Mouse (Mus musculus) limb, embryonic 13.5 days (tissue): Measurements from ENCODE around the gene Setd1a. TPM values are rescaled to one million over a fixed set of nuclear protein-coding genes. Genes with fewer than 3 reads are reported as not detected.
"Not testable (repeated sequence)": the region's sequence is repeated elsewhere in the genome, so short reads cannot be mapped to it uniquely, and the experiment has no call there.

ENCODE experiments used
- ATAC-seq: fragments of 200-750 bp; cut with Nextera tagmentation; 2 replicates; pipeline ENCODE4 v1.8.0; 2017; ENCODE audit warnings: low read depth, moderate number of reproducible peaks, moderate TSS enrichment; ENCODE audit not compliant: low FRiP score
- H3K27ac ChIP-seq: fragments of 300-500 bp; sonication (generic); 2 replicates; pipeline ENCODE4 v1.5.1; 2015; ENCODE audit warnings: inconsistent platforms, mild to moderate bottlenecking, moderate library complexity
- H3K27me3 ChIP-seq: fragments of 300-500 bp; sonication (generic); 2 replicates; pipeline ENCODE4 v1.6.1; 2015; ENCODE audit warnings: mild to moderate bottlenecking, inconsistent platforms
- H3K36me3 ChIP-seq: fragments of 300-500 bp; sonication (generic); 2 replicates; pipeline ENCODE4 v1.6.1; 2015; ENCODE audit warnings: inconsistent platforms, mild to moderate bottlenecking, moderate library complexity
- H3K4me1 ChIP-seq: fragments of 300-500 bp; sonication (generic); 2 replicates; pipeline ENCODE4 v1.6.1; 2015; ENCODE audit warnings: inconsistent platforms
- H3K4me2 ChIP-seq: fragments of 300-500 bp; sonication (generic); replicated peaks from 2 replicates; pipeline ENCODE4 v1.6.1; 2015; ENCODE audit warnings: inconsistent platforms, mild to moderate bottlenecking, moderate library complexity
- H3K4me3 ChIP-seq: fragments of 300-500 bp; sonication (generic); 2 replicates; pipeline ENCODE4 v1.5.1; 2015; ENCODE audit warnings: moderate library complexity, mild to moderate bottlenecking, inconsistent platforms
- H3K9ac ChIP-seq: fragments of 300-500 bp; sonication (generic); 2 replicates; pipeline ENCODE4 v1.6.1; 2015; ENCODE audit warnings: mild to moderate bottlenecking, inconsistent platforms
- H3K9me3 ChIP-seq: fragments of 300-500 bp; sonication (generic); 2 replicates; pipeline ENCODE4 v1.6.1; 2016; ENCODE audit warnings: inconsistent platforms
- WGBS: fragments of 180-500 bp; shearing (Covaris S2); methylation state at CpG from one replicate; pipeline ENCODE4 v1.1.7; 2015; 5-methylcytosine and 5-hydroxymethylcytosine counted together
- polyA plus RNA-seq: library from polyadenylated mRNA; unstranded; fragments of >200 nt; fragmentation: Nextera tagmentation; extraction: Ambion mirVana; gene quantifications from 2 replicates; pipeline ENCODE4 v1.2.1, GENCODE M21; 2015

The Setd1a gene
- polyA plus RNA-seq, 1 experiment from 2014 or later: 30.8 TPM

DNA sequence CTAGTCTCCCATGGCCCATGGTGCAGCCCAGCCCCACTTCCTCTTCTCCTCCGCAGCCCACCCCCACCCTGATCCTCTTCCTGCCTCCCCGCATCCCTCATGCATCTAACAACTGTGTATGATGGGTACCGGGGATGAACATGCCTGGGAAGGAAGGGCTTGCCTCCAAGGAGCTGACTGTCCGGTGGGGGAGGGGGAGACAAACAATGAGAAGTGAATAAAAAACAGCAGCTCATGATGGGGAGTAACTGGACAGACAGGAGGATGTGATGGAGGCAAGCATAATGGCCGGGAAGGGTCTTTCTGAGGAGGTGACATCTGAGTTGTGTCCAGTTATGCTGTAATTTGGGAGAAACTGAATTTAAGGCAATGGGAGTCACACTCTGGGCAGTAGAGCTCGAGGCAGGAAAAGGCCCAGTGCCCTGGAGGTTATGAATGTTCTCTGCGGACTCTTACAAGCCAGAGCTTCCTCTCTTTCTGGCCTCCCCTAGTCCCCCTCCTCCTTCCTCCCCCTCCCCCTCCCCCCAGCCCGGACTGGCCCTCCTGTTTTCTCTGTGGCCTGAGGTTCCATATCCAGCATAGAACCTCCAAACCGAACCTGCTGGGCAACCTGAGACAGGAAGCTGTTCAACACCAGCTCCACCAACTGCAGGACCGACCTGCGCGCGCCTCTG lies 44.5 kb downstream of the Setd1a start:
- Histone ChIP-seq H3K4me2 (no peak overlapping the region), H3K4me1 (peaks cover 28% of the 10 kb centered on the region), H3K4me3 (no peak overlapping the region), H3K27me3 (no peaks in the 10 kb centered on the region), H3K27ac (no peak overlapping the region; the same call in 1 of the 2 replicates), H3K9me3 (no peaks in the 10 kb centered on the region), H3K36me3 (peaks cover 7% of the 10 kb centered on the region), H3K9ac (no peak overlapping the region)
- ATAC-seq: no peak
- WGBS: 60% methylated on average over 13 of the region's 13 CpGs

- Histone ChIP-seq H3K27me3 (no peaks in the 10 kb centered on the region), H3K4me1 (peaks cover 25% of the 10 kb centered on the region), H3K9ac (no peak overlapping the region), H3K36me3 (peaks cover 6% of the 10 kb centered on the region), H3K27ac (no peak overlapping the region), H3K4me3 (no peak overlapping the region), H3K9me3 (no peaks in the 10 kb centered on the region), H3K4me2 (peak overlapping the region; percentile 82)
- no peak for ATAC-seq
- WGBS: 80% methylated on average over 3 of the region's 3 CpGs
Measured at GRCm38 (mm10) chr7:127822494-127822893, 46.0 kb downstream of the Setd1a start.

DNA sequence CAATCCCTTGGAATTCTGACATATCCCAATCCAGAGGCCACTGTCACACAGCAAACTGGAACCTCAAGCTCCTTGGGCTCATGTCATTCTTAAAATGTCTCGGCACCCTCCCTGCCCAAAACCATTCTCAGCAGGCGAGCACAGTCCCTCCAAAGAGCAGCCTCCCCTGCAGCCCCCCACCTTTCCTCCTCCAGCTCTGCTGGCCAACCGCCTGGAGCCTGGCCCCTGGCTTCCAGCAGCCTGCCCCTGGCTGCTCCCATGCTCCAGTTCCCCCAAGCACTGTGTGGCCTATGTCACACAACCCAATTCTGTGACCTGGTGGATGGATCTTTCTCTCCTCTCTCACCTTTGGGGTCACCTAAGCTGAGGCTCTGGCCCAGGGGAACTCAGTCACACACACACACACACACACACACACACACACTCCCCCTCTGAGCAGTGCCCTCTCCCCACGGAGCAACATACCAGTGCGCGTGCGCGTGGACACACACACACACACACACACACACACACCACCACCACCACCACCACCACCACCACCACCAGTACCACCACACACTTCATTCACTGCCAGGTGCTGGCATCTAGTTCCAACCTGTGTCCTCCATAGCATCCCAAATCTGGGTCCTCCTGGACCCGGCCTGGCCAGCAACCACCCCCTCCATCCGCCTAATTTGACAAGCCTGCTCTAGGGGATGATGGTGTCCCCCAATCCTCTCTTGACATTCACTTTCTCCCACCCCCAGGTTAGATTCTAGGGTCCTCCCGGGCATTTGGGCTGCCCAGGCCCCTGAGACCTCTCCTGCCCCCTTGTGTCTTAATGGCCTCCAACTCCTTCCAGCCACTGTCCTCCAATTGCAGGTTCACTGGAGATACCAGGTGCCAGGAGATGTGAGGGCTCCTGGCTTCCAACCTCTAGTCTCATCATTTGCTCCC lies 47.0 kb downstream of the Setd1a start:
- H3K4me2 ChIP-seq: peak overlapping the region; percentile 82
- ATAC-seq: peak; percentile 16; the same call in 1 of the 2 replicates
- H3K9me3 ChIP-seq: no peaks in the 10 kb centered on the region
- H3K9ac ChIP-seq: peak overlapping the region; percentile 81
- H3K27ac ChIP-seq: peak overlapping the region; percentile 77; the same call in 1 of the 2 replicates
- no peaks in the 10 kb centered on the region for H3K36me3 ChIP-seq
- H3K27me3 ChIP-seq: no peaks in the 10 kb centered on the region
- peak overlapping the region; percentile 71 for H3K4me3 ChIP-seq
- 60% methylated on average over 11 of the region's 11 CpGs for WGBS
- H3K4me1 ChIP-seq: peaks cover 25% of the 10 kb centered on the region

GRCm38 (mm10) chr7:127824176-127824871 lies 47.9 kb downstream of the Setd1a start, which contains the start of the genes Stx4a and Stx1b:
Gene Stx4a (plus strand): TSS chr7:127824294.
Gene Stx1b (minus strand): TSS chr7:127824549.
- 3% methylated on average over 29 of the region's 38 CpGs for WGBS
- no peaks in the 10 kb centered on the region for H3K36me3 ChIP-seq
- peak; percentile 77 for ATAC-seq
- peaks cover 25% of the 10 kb centered on the region for H3K4me1 ChIP-seq
- peak within 1 kb of the TSS; percentile 82 for H3K4me2 ChIP-seq
- H3K4me3 ChIP-seq: peak within 1 kb of the TSS; percentile 71
- H3K27ac ChIP-seq: peak within 1 kb of the TSS; percentile 77; the same call in 1 of the 2 replicates
- no peaks in the 10 kb centered on the region for H3K9me3 ChIP-seq
- H3K27me3 ChIP-seq: no peaks in the 10 kb centered on the region
- H3K9ac ChIP-seq: peak within 1 kb of the TSS; percentile 81

DNA sequence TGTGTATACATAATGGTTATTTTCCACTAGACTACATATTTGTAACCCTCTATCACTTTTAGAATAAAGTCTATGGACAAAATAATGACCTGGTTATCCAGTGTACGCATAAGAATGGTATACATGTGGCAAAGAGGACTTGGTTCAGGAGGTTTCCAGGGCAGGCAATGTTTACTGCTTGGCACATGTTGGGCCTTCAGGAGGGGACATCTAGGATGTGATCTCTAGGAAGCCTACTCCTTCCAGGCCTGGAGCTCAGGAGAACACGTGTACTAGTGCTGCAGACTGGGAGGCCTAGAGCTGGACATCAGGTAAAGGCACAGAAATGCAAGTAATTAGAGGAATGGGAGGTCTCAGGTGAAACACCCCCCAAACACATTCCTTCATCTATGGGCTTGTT lies 59.1 kb downstream of the Setd1a start:
- 78% methylated on average over 2 of the region's 2 CpGs for WGBS

DNA sequence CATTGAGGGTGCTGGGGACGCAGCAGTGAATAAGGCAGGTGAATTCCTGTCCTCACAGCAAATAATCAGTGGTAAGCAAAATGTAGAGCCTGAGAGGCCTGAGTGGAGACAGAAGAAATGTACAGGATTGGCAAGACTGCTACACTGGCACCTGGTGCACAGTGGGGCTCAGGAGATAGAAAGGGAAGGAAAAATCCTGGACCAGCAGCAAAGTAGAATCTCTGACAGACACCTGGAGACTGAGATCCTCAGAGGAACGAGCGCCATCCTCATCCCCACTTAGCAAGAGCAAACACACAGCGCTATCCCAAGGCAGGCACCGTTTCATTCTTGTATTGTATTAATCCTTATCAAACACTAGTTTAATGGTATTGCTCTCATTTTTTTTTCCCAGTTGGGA lies 61.0 kb downstream of the Setd1a start:
- Histone ChIP-seq H3K27ac (no peak overlapping the region), H3K4me1 (peaks cover 8% of the 10 kb centered on the region), H3K4me3 (no peak overlapping the region), H3K9me3 (no peaks in the 10 kb centered on the region), H3K36me3 (no peaks in the 10 kb centered on the region), H3K27me3 (no peaks in the 10 kb centered on the region), H3K9ac (no peak overlapping the region), H3K4me2 (no peak overlapping the region)
- 96% methylated on average over 5 of the region's 5 CpGs for WGBS
- ATAC-seq: no peak

More for the DNA sequence above, 59.1 kb downstream of the Setd1a start:
- H3K27ac ChIP-seq: no peak overlapping the region
- peaks cover 3% of the 10 kb centered on the region; the same call in 1 of the 2 replicates for H3K4me1 ChIP-seq
- H3K36me3 ChIP-seq: no peaks in the 10 kb centered on the region
- ATAC-seq: no peak
- H3K9ac ChIP-seq: no peak overlapping the region
- no peaks in the 10 kb centered on the region for H3K27me3 ChIP-seq
- no peak overlapping the region for H3K4me2 ChIP-seq
- H3K4me3 ChIP-seq: no peak overlapping the region
- no peaks in the 10 kb centered on the region for H3K9me3 ChIP-seq

DNA sequence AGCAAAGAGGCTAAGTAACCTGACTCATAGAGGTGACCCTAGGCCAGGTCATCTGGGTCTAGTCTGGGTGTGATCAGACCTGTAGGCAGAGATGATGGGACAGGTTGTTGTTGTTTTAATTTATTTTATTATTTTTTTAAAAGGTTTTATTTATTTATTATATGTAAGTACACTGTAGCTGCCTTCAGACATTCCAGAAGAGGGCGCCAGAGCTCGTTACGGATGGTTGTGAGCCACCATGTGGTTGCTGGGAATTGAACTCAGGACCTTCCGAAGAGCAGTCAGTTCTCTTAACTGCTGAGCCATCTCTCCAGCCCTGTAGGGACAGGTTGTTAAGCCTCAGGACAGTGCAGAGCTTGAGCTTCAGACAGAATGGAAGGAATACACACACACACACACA lies 61.4 kb downstream of the Setd1a start:
- not testable (repeated sequence) for H3K9me3 ChIP-seq, H3K36me3 ChIP-seq, ATAC-seq, H3K4me3 ChIP-seq, H3K9ac ChIP-seq, H3K4me2 ChIP-seq, H3K27ac ChIP-seq, H3K27me3 ChIP-seq
- H3K4me1 ChIP-seq: peaks cover 12% of the 10 kb centered on the region
- WGBS: 68% methylated on average over 4 of the region's 4 CpGs

DNA sequence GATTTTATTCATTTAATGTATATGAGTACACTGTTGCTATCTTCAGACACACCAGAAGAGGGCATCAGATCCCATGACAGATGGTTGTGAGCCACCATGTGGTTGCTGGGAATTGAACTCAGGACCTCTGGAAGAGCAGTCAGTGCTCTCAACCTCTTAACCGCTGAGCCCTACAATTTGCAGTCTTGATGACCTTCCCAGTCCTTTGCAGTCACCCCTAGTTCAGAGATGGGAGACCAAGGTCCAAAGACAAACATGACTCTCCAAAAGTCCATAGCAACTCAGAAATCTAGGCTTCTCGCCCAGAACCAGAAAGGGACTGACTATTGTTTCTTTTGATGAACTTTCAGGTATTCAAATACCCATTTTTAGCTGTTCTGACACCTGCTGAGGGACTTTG lies 63.6 kb downstream of the Setd1a start:
- not testable (repeated sequence) for H3K9ac ChIP-seq, ATAC-seq, H3K4me3 ChIP-seq, H3K27me3 ChIP-seq, H3K9me3 ChIP-seq, H3K27ac ChIP-seq
- WGBS: 80% methylated on average over 2 of the region's 2 CpGs
- H3K4me1 ChIP-seq: peaks cover 14% of the 10 kb centered on the region
- H3K36me3 ChIP-seq: peaks cover 17% of the 10 kb centered on the region
- H3K4me2 ChIP-seq: peak overlapping the region; percentile 79

DNA sequence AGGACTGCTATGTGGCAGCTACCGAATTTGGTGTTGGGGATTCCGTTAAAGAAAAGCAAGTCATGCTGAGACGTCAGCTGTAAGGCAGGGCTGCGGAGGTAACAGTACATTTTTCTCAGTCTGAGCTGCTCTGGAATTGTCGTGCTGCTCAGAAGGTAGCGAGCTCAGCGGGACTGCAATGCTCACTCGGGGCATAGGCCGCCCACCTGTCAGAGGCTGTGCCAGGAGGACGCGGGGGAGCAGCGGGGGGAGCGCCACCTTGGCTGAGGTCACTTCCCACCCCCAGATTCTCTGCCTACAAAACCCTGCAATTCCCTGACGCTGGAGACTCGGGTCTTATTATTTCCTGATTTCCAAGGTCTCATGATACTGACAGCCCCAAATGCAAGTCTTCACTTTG lies 64.4 kb downstream of the Setd1a start:
- no peaks in the 10 kb centered on the region for H3K27me3 ChIP-seq
- 3% methylated on average over 15 of the region's 15 CpGs for WGBS
- H3K4me1 ChIP-seq: peaks cover 14% of the 10 kb centered on the region
- peak overlapping the region; percentile 89 for H3K27ac ChIP-seq
- H3K36me3 ChIP-seq: peaks cover 23% of the 10 kb centered on the region
- peak overlapping the region; percentile 79 for H3K9ac ChIP-seq
- peak overlapping the region; percentile 84 for H3K4me3 ChIP-seq
- H3K4me2 ChIP-seq: peak overlapping the region; percentile 79
- H3K9me3 ChIP-seq: no peaks in the 10 kb centered on the region
- peak; percentile 3; the same call in 1 of the 2 replicates for ATAC-seq

GRCm38 (mm10) chr7:127841340-127842000 lies 65.0 kb downstream of the Setd1a start:
- Histone ChIP-seq H3K4me3 (peak overlapping the region; percentile 84), H3K4me1 (peaks cover 14% of the 10 kb centered on the region), H3K4me2 (peak overlapping the region; percentile 79), H3K36me3 (peaks cover 29% of the 10 kb centered on the region), H3K9ac (peak overlapping the region; percentile 79), H3K27ac (peak overlapping the region; percentile 89), H3K27me3 (no peaks in the 10 kb centered on the region), H3K9me3 (no peaks in the 10 kb centered on the region)
- peak; percentile 91 for ATAC-seq
- WGBS: under 1% methylated on average over 46 of the region's 46 CpGs

DNA sequence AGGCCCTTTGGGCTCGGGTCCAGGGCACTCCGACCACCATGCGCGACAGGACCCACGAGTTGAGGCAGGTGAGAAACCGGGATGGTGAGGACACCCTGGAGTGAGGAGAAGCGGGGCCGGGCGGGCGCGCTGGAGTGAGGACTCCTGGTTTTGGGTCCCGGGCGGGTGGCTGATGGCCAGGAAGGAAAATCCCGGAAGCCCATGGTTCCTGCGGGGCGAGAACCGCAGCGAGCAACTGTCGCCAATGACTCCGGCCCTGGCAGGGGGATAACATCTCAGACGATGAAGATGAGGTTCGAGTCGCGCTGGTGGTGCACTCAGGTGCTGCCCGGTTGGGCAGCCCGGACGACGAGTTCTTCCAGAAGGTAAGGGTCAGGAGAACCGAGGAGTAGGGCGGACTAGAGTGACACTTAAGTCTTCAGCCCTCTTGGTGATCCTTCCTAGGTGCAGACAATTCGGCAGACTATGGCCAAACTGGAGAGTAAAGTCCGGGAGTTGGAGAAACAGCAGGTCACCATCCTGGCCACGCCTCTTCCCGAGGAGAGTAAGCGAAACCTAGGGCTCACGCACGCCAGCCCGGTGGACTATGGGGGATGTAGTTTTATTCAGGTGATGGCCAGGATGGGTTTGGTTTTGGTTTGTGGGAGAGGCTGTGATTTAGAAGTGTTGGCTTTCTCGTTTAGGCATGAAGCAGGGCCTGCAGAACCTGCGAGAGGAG lies 65.7 kb downstream of the Setd1a start:
- Histone ChIP-seq H3K36me3 (peaks cover 34% of the 10 kb centered on the region), H3K4me3 (peak overlapping the region; percentile 84), H3K27me3 (no peaks in the 10 kb centered on the region), H3K4me2 (peak overlapping the region; percentile 79), H3K9me3 (no peaks in the 10 kb centered on the region), H3K27ac (peak overlapping the region; percentile 89), H3K4me1 (peaks cover 14% of the 10 kb centered on the region), H3K9ac (peak overlapping the region; percentile 79)
- under 1% methylated on average over 40 of the region's 40 CpGs for WGBS
- peak; percentile 57 for ATAC-seq
